Comparison of ENCODE assay signal across 18 mouse cellular contexts in the genomic region with DNA sequence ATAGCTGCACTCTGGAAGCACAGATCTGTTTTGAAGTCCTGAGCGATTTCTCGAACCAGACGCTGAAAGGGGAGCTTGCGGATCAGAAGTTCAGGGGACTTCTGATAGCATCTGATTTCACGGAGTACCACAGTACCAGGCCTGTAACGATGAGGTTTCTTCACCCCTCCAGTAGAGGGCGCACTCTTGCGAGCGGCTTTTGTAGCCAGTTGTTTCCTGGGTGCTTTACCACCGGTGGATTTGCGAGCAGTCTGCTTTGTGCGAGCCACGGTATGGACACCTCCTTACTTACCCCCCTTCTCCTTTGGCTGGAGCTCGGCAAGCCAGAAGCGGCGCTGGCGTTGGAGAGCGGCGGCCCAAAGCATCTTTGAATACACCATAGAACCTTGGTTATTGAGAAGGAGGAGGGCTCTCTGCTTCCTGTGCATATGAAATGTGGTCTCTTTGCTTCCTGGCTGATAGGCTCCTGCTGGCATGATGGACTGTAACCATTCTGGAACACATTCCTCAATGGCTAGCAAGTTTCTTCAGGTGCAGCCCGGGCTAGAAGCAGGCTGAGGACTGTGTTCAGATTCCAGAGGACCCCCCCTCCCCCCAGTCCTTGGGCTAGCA. TPM values are rescaled to one million over a fixed set of nuclear protein-coding genes. Genes with fewer than 3 reads are reported as not detected.
A peak's percentile ranks its signal among the peaks of the same experiment; 100 is the strongest.
DNase-seq lines count a peak whose midpoint lies in the region; ATAC-seq and TF ChIP-seq lines count a peak whose summit lies in the region.
"Had no signal": no experiment of that assay in that cellular context is flagged by ENCODE, and none has a peak within 500 bp of the region (broad histone marks: within the 10 kb centered on the region; RNA-seq: fewer than 3 reads in every experiment).

No protein-coding gene starts in this region.

- no peak for ATAC-seq in megakaryocyte, adult 5-6 weeks (ENCODE audit: poor library complexity, severe bottlenecking)
- 0 out of 2 replicates have a peak, but pooled peaks have one; percentile 21 for ATAC-seq in erythroblast, adult 5-6 weeks (replicated peaks; ENCODE audit: low FRiP score, poor library complexity, severe bottlenecking)
- ATAC-seq in stomach, postnatal 0 days (ENCODE audit: low FRiP score, low TSS enrichment), result no peak
- ATAC-seq: forebrain, postnatal 0 days; midbrain, embryonic 16.5 days had no signal

- peak; percentile 52 for TF ChIP-seq CTCF in heart, adult 2 months (IDR thresholded peaks at IDR 0.05)
- TF ChIP-seq CTCF in stomach, postnatal 0 days (IDR thresholded peaks at IDR 0.05; ENCODE audit: low read depth), result peak; percentile 41

- no peaks in the 10 kb centered on the region for H3K9me3 ChIP-seq in megakaryocyte, embryonic 14.5 days
- H3K9me3 ChIP-seq in stomach, postnatal 0 days (ENCODE audit: control insufficient read depth, low read length), result no peaks in the 10 kb centered on the region
- H3K9me3 ChIP-seq: G1E; heart, embryonic 10.5 days had no signal

- peaks cover 11% of the 10 kb centered on the region for H3K4me1 ChIP-seq in heart, adult 2 months (ENCODE audit: control insufficient read depth, insufficient read depth, low read length)
- H3K4me1 ChIP-seq in megakaryocyte, embryonic 14.5 days, result peaks cover 77% of the 10 kb centered on the region
- no peaks in the 10 kb centered on the region; the same call in 1 of the 2 replicates for H3K4me1 ChIP-seq in stomach, postnatal 0 days (replicated peaks; ENCODE audit: control insufficient read depth, insufficient read depth)

- no peaks in the 10 kb centered on the region for H3K36me3 ChIP-seq in heart, adult 2 months (ENCODE audit: control insufficient read depth, insufficient read depth, low read length)
- H3K36me3 ChIP-seq in megakaryocyte, embryonic 14.5 days (replicated peaks; ENCODE audit: low read length), result peaks cover 2% of the 10 kb centered on the region
- H3K36me3 ChIP-seq in stomach, postnatal 0 days (ENCODE audit: control insufficient read depth, insufficient read depth, low read length), result no peaks in the 10 kb centered on the region
- H3K36me3 ChIP-seq: G1E; heart, embryonic 10.5 days had no signal

- no peaks in the 10 kb centered on the region for H3K79me2 ChIP-seq in heart, adult 2 months (replicated peaks; ENCODE audit: control insufficient read depth, insufficient read depth, low read length)

- WGBS in heart, adult 2 months, result 78% methylated on average over 20 of the region's 20 CpGs
- WGBS in stomach, postnatal 0 days, result 85% methylated on average over 20 of the region's 20 CpGs

- H3K4me3 ChIP-seq in heart, adult 2 months, result no peak overlapping the region
- peak overlapping the region; percentile 65 for H3K4me3 ChIP-seq in megakaryocyte, embryonic 14.5 days (replicated peaks)
- H3K4me3 ChIP-seq in stomach, postnatal 0 days (ENCODE audit: low read depth, low read length), result no peak overlapping the region
- H3K4me3 ChIP-seq: erythroblast, embryonic 14.5 days; heart, embryonic 10.5 days had no signal

- intact Hi-C loops in heart, adult 2 months (cut with DNase I), result loop anchor here (2.0 to 5.0 kb wide), 2 partner anchors 43 to 73 kb away; no protein-coding TSS in a partner anchor
- intact Hi-C loops in heart, postnatal 10 days (cut with DNase I), result loop anchor here (2.0 to 5.0 kb wide), 2 partner anchors 41 to 163 kb away; no protein-coding TSS in a partner anchor

- no peak overlapping the region for H3K4me2 ChIP-seq in stomach, postnatal 0 days (replicated peaks; ENCODE audit: low read depth)

- H3K9ac ChIP-seq in heart, adult 2 months (ENCODE audit: low read depth, low read length), result no peak overlapping the region
- no peak overlapping the region for H3K9ac ChIP-seq in stomach, postnatal 0 days (ENCODE audit: low read length)
- H3K9ac ChIP-seq: forebrain, postnatal 0 days had no signal

- TF ChIP-seq EP300 in heart, adult 2 months (IDR thresholded peaks at IDR 0.05; ENCODE audit: insufficient read depth, low read depth, low read length), result no peak
- TF ChIP-seq EP300 in stomach, postnatal 0 days (optimal IDR thresholded peaks at IDR 0.05), result no peak

- no peak overlapping the region for H3K27ac ChIP-seq in heart, adult 2 months
- H3K27ac ChIP-seq in stomach, postnatal 0 days (replicated peaks), result no peak overlapping the region
- H3K27ac ChIP-seq: heart, embryonic 10.5 days had no signal

- H3K27me3 ChIP-seq in heart, adult 2 months (ENCODE audit: control insufficient read depth, insufficient read depth, low read length), result no peaks in the 10 kb centered on the region
- no peaks in the 10 kb centered on the region for H3K27me3 ChIP-seq in megakaryocyte, embryonic 14.5 days (replicated peaks)
- H3K27me3 ChIP-seq in stomach, postnatal 0 days (ENCODE audit: control insufficient read depth, insufficient read depth, low read length), result no peaks in the 10 kb centered on the region

- TF ChIP-seq POLR2A in heart, adult 2 months (IDR thresholded peaks at IDR 0.05; ENCODE audit: insufficient read depth, low read depth, low read length), result no peak

- DNase-seq in heart, adult 2 months, result no peak
- no peak for DNase-seq in heart, postnatal 10 days
- no peak for DNase-seq in stomach, postnatal 0 days (ENCODE audit: low spot score)
- no peak for DNase-seq in right cerebral cortex, postnatal 4 days
- no peak for DNase-seq in thymus, postnatal 0 days (ENCODE audit: low spot score)
- DNase-seq: adrenal gland, adult 8-10 months; cerebellum, postnatal 14 days; forebrain, postnatal 0 days; gastrocnemius, postnatal 14 days; right cerebral cortex, postnatal 14 days; thymus, postnatal 14 days had no signal

RNA-seq across cellular contexts. Expression of gene Cand2, which starts 4.2 kb away (rescaled TPM):
- 10 to 100 TPM; 69.3 to 77.2 TPM for total RNA-seq in heart, adult 2 months (2021)
- polyA plus RNA-seq in heart, adult 2 months (2012; rRNA removed), result 59.0 and 68.4 TPM in 2 replicates
- 10 to 100 TPM; 73.0 to 87.4 TPM for total RNA-seq in heart, postnatal 10 days (2021)
- polyA plus RNA-seq in megakaryocyte, embryonic 14.5 days (2012; ENCODE audit: insufficient read depth, low replicate concordance), result 7.0 and 7.1 TPM in 2 replicates
- total RNA-seq in megakaryocyte, adult 5-6 weeks (2015), result 0.34 and 0.38 TPM in 2 replicates
- 0.07 and 0.24 TPM in 2 replicates for total RNA-seq in megakaryocyte, adult 5-6 weeks (2017)
- 0.21 TPM in 1 of 2 replicates, not detected in the other for total RNA-seq in erythroblast, adult 5-6 weeks (2015; ENCODE audit: low replicate concordance)
- 0.14 and 0.17 TPM in 2 replicates for total RNA-seq in erythroblast, adult 5-6 weeks (2017; ENCODE audit: low replicate concordance)
- 3.2 and 3.5 TPM in 2 replicates for polyA plus RNA-seq in stomach, postnatal 0 days (2015; fragmentation: Nextera tagmentation; extraction: Ambion mirVana)
- 4.5 and 5.3 TPM in 2 replicates for polyA plus RNA-seq in thymus, postnatal 0 days (2015; fragmentation: Nextera tagmentation; extraction: Ambion mirVana)

RNA-seq across cellular contexts. Expression of gene Tmem40, which starts 8.0 kb away (rescaled TPM):
- total RNA-seq in heart, adult 2 months (2021), result 1 to 10 TPM in 1 of 2 experiments, not detected in 1; 2.4 TPM
- 0.47 and 0.92 TPM in 2 replicates for polyA plus RNA-seq in heart, adult 2 months (2012; rRNA removed)
- total RNA-seq in heart, postnatal 10 days (2021), result under 1 TPM; 0.60 TPM
- 650 and 2,177 TPM in 2 replicates for polyA plus RNA-seq in megakaryocyte, embryonic 14.5 days (2012; ENCODE audit: insufficient read depth, low replicate concordance)
- total RNA-seq in megakaryocyte, adult 5-6 weeks (2015), result 7.7 and 12.4 TPM in 2 replicates
- total RNA-seq in megakaryocyte, adult 5-6 weeks (2017), result 7.7 and 15.2 TPM in 2 replicates
- 1.7 and 10.2 TPM in 2 replicates for total RNA-seq in erythroblast, adult 5-6 weeks (2015; ENCODE audit: low replicate concordance)
- 7.4 and 10.6 TPM in 2 replicates for total RNA-seq in erythroblast, adult 5-6 weeks (2017; ENCODE audit: low replicate concordance)
- polyA plus RNA-seq in stomach, postnatal 0 days (2015; fragmentation: Nextera tagmentation; extraction: Ambion mirVana), result 90.6 and 100.0 TPM in 2 replicates
- 1.4 and 2.2 TPM in 2 replicates for polyA plus RNA-seq in thymus, postnatal 0 days (2015; fragmentation: Nextera tagmentation; extraction: Ambion mirVana)
- total RNA-seq: adrenal gland, adult 8-10 months had no signal

RNA-seq across cellular contexts. Expression of gene Rpl32, which starts 38.4 kb away (rescaled TPM):
- total RNA-seq in heart, adult 2 months (2021), result 100 to 1,000 TPM; 579 to 679 TPM
- polyA plus RNA-seq in heart, adult 2 months (2012; rRNA removed), result 328 and 413 TPM in 2 replicates
- total RNA-seq in heart, postnatal 10 days (2021), result 100 to 1,000 TPM; 842 to 867 TPM
- polyA plus RNA-seq in megakaryocyte, embryonic 14.5 days (2012; ENCODE audit: insufficient read depth, low replicate concordance), result 500 and 629 TPM in 2 replicates
- total RNA-seq in megakaryocyte, adult 5-6 weeks (2015), result 2,908 and 2,972 TPM in 2 replicates
- total RNA-seq in megakaryocyte, adult 5-6 weeks (2017), result 3,179 and 3,683 TPM in 2 replicates
- 738 and 1,031 TPM in 2 replicates for total RNA-seq in erythroblast, adult 5-6 weeks (2015; ENCODE audit: low replicate concordance)
- total RNA-seq in erythroblast, adult 5-6 weeks (2017; ENCODE audit: low replicate concordance), result 502 and 613 TPM in 2 replicates
- polyA plus RNA-seq in stomach, postnatal 0 days (2015; fragmentation: Nextera tagmentation; extraction: Ambion mirVana), result 2,380 and 2,431 TPM in 2 replicates
- polyA plus RNA-seq in thymus, postnatal 0 days (2015; fragmentation: Nextera tagmentation; extraction: Ambion mirVana), result 3,802 and 3,817 TPM in 2 replicates

Comparison
In these comparisons a context has a peak if more than half of its experiments do, and no peak if none do; other contexts are left out.
1. RNA of gene Cand2, which starts 4.2 kb away (total RNA-seq): 73.0 to 87.4 TPM in heart, postnatal 10 days and 69.3 to 77.2 TPM in heart, adult 2 months; 0.07 to 0.38 TPM in megakaryocyte, adult 5-6 weeks and 0.14 to 0.21 TPM in erythroblast, adult 5-6 weeks; every median in the first group is over 10 times any median in the second.